Mouse (Mus musculus): ENCODE data around the gene Porcn. TPM values are rescaled to one million over a fixed set of nuclear protein-coding genes. Genes with fewer than 3 reads are reported as not detected.

The Porcn gene
- total RNA-seq (2021): 1 to 10 TPM; 6.8 to 7.9 TPM
- long read RNA-seq, experiment 1, partial matches to known transcripts: 4 of 10 reads
- long read RNA-seq, experiment 1, other reads (novel, unspliced or antisense): 2 of 10 reads
- long read RNA-seq, experiment 2, partial matches to known transcripts: 1 of 3 reads
- long read RNA-seq, experiment 2, other reads (novel, unspliced or antisense): 0 of 3 reads

GRCm38 (mm10) chrX:8206015-8206693 is at the start of gene Porcn:
TSS of gene Porcn (minus strand) at chrX:8206525.
- peak; percentile 91 to 93 for DNase-seq

DNA sequence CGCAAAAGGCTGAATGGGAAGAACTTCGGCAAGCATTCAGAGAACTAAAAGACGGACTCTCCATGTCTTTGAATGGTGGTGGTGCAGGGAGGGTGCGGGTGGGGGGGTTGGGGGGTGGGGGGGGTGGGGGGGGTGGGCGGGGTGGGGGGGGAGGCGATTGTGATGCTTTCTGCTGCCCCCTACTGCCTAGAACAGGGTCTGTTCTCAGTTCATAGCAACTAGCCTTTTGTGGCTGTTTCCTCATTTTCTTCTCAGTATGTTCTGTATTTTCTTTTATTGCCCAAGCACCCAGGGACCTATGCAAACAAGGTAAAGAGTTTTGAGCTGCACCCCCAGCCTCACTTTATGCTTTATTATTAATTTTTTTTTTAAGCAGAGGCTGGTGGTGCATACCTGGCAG is 49.5 kb upstream of the Porcn start:
- DNase-seq: no peak

GRCm38 (mm10) chrX:8253711-8254110 is 47.4 kb upstream of the Porcn start:
- DNase-seq: no peak

DNA sequence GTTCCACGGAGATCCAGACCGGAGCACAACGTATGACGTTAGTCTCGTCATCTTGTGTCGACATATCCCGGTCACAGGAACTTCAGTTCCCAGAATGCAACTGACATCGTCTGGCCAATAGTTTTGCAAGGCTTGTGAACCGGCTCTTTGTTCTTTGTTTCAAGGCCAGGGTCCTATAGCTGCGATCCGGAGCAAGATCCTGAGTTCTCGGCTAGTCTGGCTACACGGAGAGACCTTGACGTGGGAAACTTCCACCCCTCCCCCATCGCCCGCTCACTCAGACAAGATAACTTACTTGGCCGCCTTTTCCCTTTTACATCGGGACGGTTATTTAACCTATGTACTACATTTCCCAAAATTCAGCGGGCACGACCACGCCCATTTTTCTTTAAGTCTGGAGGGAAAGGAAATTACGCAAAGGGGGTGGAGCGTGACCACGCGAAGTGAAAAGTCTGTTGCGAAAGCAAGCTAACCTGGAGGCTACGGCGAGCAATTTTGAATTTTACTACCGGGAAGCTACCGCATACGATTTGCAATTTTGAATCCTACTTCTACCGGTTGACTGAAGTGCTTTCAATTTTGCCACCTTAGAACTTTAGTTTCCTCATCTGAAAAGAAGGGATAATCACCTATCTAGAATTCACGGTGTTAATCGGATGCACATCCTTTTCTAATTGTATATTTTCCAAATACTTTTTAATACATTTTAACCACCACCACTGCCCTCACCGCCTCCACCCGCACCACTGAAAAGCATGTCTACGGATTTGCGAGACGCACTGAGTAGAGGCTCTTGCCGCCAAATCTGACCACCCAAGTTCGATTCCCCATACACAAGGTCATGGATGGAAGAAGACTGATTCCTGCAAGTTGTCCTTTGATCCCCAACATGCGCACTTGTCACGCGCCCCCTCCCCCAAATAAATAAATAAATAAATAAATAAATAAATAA is 46.3 kb upstream of the Porcn start, which contains the start of gene Ftsj1:
Ftsj1 (minus strand) TSS at position 73 of the 952 bp plus-strand sequence.
- DNase-seq: peak; percentile 81 to 85

- no peak for DNase-seq
Measured at GRCm38 (mm10) chrX:8251789-8252333, 45.5 kb upstream of the Porcn start.

DNA sequence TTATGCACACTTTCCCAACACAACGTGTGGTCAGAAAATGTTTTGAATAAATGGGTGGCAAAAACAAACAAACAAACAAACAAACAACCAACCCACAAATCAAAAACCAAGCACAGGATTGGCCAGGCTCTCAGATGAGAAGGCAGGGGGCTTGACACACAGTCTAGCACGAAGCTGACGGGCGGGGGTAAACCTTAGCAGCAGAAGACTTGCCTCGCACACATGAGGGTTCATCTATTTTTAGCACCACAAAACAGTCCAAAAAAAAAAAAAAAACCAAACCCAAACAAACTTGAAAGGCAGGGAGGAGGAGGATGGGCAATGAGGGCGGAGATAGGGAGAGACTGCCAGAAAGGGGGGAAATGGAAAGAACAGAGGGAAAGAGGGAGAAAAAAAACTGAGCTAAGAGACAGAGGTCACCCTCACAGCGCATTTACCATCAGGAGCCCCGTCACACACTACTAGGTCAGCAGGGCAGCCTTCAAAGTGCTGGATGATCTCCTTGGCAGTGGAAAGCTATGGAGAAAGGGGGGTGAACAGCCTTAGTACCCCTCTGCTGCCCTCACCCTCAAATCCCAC is 42.3 kb upstream of the Porcn start:
- DNase-seq: no peak

DNA sequence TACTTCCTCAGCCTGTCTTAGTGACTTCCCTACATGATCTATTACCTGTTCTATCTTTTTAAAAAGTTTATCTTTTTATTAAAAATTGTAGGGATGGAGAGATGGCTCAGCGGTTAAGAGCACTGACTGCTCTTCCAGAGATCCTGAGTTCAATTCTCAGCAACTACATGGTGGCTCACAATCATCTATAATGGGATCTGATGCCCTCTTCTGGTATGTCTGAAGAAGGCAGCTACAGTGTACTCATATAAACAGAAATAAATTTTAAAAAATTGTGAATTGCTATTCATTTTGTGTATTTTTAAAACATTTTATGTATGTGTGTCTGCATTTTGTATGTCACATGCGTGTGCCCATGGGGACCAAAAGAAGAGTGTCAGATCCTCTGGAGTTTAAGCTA is 41.4 kb upstream of the Porcn start:
- no peak for DNase-seq

- DNase-seq: no peak
Measured at GRCm38 (mm10) chrX:8238804-8239395, 32.6 kb upstream of the Porcn start.

GRCm38 (mm10) chrX:8236704-8237103 is 30.4 kb upstream of the Porcn start:
- DNase-seq: no peak

- no peak for DNase-seq
Measured at GRCm38 (mm10) chrX:8233602-8234001, 27.3 kb upstream of the Porcn start.

DNA sequence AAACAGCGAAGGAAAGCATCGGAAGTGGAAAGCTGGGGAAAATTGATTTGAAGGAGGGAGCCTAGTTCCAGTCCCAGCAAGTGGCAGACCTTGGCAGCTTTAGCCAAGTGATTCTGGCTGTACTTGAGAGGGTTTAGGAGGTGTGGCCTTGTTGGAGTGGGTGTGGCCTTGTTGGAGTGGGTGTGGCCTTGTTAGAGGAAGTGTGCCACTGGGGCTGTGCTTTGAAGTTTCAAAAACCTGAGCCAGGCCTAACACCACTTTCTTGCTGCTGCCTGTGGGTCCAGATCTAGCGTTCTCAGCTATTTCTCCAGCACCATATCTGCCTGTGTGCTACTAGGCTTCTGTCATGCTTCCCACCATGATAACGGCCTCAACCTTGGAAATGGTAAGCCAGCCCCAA is 23.9 kb upstream of the Porcn start:
- no peak for DNase-seq

GRCm38 (mm10) chrX:8223473-8223872 is 17.1 kb upstream of the Porcn start:
- no peak for DNase-seq

DNA sequence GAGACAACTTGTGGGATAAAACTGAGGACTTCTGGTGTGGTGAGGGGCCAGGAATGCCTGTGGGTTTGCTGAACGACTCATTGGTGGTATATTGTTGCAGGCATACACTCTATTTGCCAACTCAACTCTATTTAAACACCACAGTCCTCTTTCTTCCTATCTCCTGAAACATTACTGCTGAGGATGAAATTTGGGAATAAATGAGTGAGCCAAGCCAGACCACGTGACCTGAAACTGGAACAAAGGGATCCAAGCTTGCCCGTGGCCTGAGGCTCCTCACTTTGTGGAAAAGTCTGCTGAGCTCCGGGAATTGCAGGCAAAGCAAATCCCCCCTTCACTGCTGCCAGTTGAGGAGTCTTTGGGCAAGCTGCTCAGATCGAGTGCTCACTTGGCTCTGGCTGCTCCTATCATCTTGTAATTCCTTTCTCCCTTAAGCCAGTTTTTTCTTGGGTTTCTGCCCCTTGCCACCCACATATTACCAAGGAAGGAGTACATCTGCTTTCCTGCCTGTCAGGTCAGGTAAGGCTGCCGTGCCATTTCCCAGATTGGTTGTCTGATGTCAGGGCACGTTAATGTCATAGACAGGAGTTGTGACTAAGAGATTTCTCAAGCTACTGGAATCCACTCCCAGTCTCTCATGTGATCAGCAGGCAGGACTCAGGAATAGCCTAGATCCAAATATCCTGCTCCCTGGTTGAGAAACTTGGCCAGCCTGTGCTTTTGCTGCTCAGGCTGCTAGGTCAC is 16.5 kb upstream of the Porcn start:
- peak in 1 of 2 experiments; percentile 9 for DNase-seq

DNA sequence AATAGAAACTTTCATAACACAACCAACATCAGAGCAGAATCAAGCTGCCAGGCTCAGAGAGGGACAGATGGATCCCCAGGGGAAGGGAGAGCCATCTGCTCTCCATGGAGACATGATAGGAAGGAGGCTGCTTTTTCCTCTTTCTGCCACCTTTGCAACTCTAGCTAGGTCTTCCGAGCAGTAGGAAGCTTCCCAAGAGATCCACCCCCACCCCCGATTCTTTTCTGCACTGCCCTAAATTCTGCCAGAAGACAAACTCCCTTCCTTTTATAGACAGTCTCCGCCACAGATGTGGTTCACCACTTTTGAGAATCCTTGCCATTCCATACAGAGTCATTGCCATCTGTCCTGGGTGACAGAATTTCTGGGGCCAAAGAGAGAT is 16.0 kb upstream of the Porcn start:
- no peak for DNase-seq

GRCm38 (mm10) chrX:8219651-8220050 is 13.3 kb upstream of the Porcn start:
- no peak for DNase-seq

- no peak for DNase-seq
Measured at GRCm38 (mm10) chrX:8218114-8218513, 11.8 kb upstream of the Porcn start.

- DNase-seq: no peak
Measured at GRCm38 (mm10) chrX:8217383-8217782, 11.1 kb upstream of the Porcn start.

DNA sequence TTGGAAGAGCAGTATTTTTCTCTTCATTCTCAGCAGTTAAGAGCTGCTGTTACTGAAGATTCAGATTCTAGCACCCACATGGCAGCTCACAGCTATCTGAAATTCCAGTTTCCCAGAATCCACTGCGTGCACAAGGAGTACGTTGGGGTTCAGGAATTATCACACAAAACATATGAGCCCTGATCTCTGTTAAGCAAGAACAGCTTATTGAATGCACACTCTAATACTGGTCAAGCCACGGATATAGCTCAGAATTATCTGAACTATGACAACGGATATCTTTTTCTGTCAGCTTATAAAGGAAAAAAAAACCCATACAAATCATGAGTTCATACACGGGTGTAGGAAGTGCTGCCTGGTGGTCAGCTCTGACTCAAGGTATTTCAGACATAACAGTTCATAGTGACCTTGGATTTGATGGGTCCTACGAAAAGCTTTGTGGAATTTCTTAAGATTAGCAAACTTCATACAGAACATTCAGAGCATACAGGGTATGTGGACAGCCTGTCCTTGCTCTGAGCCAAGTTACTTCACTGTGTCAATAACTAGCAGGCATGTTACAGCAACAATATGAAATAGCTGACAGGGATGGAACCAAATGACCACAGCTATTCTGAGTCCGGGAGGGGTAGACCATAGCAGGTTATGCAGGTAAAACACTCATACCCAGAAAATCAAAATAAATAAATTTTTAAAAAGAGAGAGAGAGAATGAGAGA is 5.3 kb upstream of the Porcn start:
- DNase-seq: no peak

DNA sequence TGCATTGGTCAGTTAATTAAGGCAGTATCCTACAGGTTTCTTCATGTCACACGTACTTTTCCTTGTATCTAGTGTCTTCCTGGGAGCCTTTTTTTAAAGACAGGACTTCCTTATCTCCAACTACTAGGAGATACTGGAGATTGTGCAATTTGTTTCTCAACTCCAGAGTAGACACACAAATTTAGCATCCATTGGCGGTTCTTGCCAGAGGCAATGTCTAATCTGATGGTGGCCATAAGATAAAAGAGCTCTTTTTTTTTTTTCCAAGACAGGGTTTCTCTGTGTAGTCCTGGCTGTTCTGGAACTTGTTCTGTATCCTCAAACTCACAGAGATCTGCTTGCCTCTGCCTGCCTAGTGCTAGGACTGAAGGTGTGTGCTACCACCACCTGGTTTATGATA is 3.4 kb upstream of the Porcn start:
- DNase-seq: no peak

GRCm38 (mm10) chrX:8207224-8207623 is 899 bp upstream of the Porcn start:
- no peak for DNase-seq

Data from adrenal gland, postnatal 36 days (tissue).